Mouse (Mus musculus) MEL (cell line): ENCODE results near the gene Mettl26. TPM values are rescaled to one million over a fixed set of nuclear protein-coding genes. Genes with fewer than 3 reads are reported as not detected.
A peak's percentile ranks its signal among the peaks of the same experiment; 100 is the strongest.

Source experiments
- DNase-seq: peaks from one replicate; pipeline ENCODE4 v3.0.0; 2011; ENCODE audit warnings: low read depth, low spot score
- H3K27ac ChIP-seq: 2 replicates; pipeline ENCODE4 v1.5.1; 2012; ENCODE audit warnings: low read depth, mild to moderate bottlenecking, control low read depth, low read length, moderate library complexity; ENCODE audit not compliant: control insufficient read depth
- H3K27me3 ChIP-seq, 2 experiments: fragments of 150-350 bp in 1 of 2; sonication (generic) in 1 of 2; 2 replicates each; pipeline ENCODE4 v1.6.1; 2012; ENCODE audit warnings: low read length in 2 of 2, mild to moderate bottlenecking in 2 of 2, improper control_type of control experiment in 1 of 2, moderate library complexity in 1 of 2; ENCODE audit not compliant: insufficient read depth in 2 of 2, control insufficient read depth in 1 of 2
- H3K36me3 ChIP-seq, 2 experiments: 2 replicates each; pipeline ENCODE4 v1.6.1; 2012 to 2014; ENCODE audit warnings: low read length in 2 of 2, improper control_type of control experiment in 1 of 2, inconsistent platforms in 1 of 2, mild to moderate bottlenecking in 1 of 2; ENCODE audit not compliant: insufficient read depth in 2 of 2, control insufficient read depth in 1 of 2
- H3K4me1 ChIP-seq, 2 experiments: fragments of 150-350 bp in 1 of 2; sonication (generic) in 1 of 2; 2 replicates each; pipeline ENCODE4 v1.6.1; 2012; ENCODE audit warnings: low read length in 2 of 2, improper control_type of control experiment in 1 of 2, mild to moderate bottlenecking in 1 of 2; ENCODE audit not compliant: insufficient read depth in 2 of 2, control insufficient read depth in 1 of 2
- H3K4me3 ChIP-seq, 2 experiments: fragments of 150-350 bp in 1 of 2; sonication (generic) in 1 of 2; 2 replicates each; pipeline ENCODE4 v1.5.1; 2012; ENCODE audit warnings: low read depth in 2 of 2, low read length in 2 of 2, mild to moderate bottlenecking in 2 of 2, moderate library complexity in 2 of 2, control low read depth in 1 of 2, improper control_type of control experiment in 1 of 2; ENCODE audit not compliant: control insufficient read depth in 1 of 2, insufficient read depth in 1 of 2
- H3K79me2 ChIP-seq: 2 replicates; pipeline ENCODE4 v1.6.1; 2012; ENCODE audit warnings: mild to moderate bottlenecking, low read length, moderate library complexity; ENCODE audit not compliant: control insufficient read depth, poor library complexity, insufficient read depth
- H3K9ac ChIP-seq: 2 replicates; pipeline ENCODE4 v1.6.1; 2012; ENCODE audit warnings: low read depth, mild to moderate bottlenecking, control low read depth, low read length, moderate library complexity; ENCODE audit not compliant: control insufficient read depth, poor library complexity, severe bottlenecking
- H3K9me3 ChIP-seq: fragments of 150-350 bp; sonication (generic); replicated peaks from 2 replicates; pipeline ENCODE4 v1.6.1; 2012; ENCODE audit warnings: mild to moderate bottlenecking, low read length, improper control_type of control experiment, moderate library complexity; ENCODE audit not compliant: insufficient read depth
- CHD2 ChIP-seq: IDR thresholded peaks from 2 replicates; pipeline ENCODE4 v1.6.1; 2011; ENCODE audit warnings: low read length, improper control_type of control experiment
- ETS1 ChIP-seq: IDR thresholded peaks from 2 replicates; pipeline ENCODE4 v1.6.1; 2012; ENCODE audit warnings: low read depth, mild to moderate bottlenecking, inconsistent platforms, low read length, improper control_type of control experiment, moderate library complexity
- GATA1 ChIP-seq: IDR thresholded peaks from 2 replicates; pipeline ENCODE4 v1.6.1; 2011; ENCODE audit warnings: low read depth, low read length, improper control_type of control experiment
- MAFK ChIP-seq: IDR thresholded peaks from 2 replicates; pipeline ENCODE4 v1.6.1; 2011; ENCODE audit warnings: low read depth, mild to moderate bottlenecking, low read length, improper control_type of control experiment, borderline replicate concordance
- MXI1 ChIP-seq: IDR thresholded peaks from 2 replicates; pipeline ENCODE4 v1.6.1; 2011; ENCODE audit warnings: mild to moderate bottlenecking, low read depth, low read length, improper control_type of control experiment
- MYB ChIP-seq: IDR thresholded peaks from 2 replicates; pipeline ENCODE4 v1.6.1; 2011; ENCODE audit warnings: mild to moderate bottlenecking, low read depth, low read length, improper control_type of control experiment
- NRF1 ChIP-seq: IDR thresholded peaks from 2 replicates; pipeline ENCODE4 v1.6.1; 2014; ENCODE audit warnings: low read depth, mild to moderate bottlenecking, inconsistent platforms, low read length, improper control_type of control experiment, moderate library complexity; ENCODE audit not compliant: poor library complexity, insufficient read depth, severe bottlenecking
- POLR2A ChIP-seq, 2 experiments: IDR thresholded peaks; 2 replicates each; pipeline ENCODE4 v1.6.1; 2011 to 2012; ENCODE audit warnings: low read length in 2 of 2, mild to moderate bottlenecking in 2 of 2, control low read depth in 1 of 2, improper control_type of control experiment in 1 of 2, low read depth in 1 of 2, moderate library complexity in 1 of 2; ENCODE audit not compliant: control insufficient read depth in 1 of 2, insufficient read depth in 1 of 2, poor library complexity in 1 of 2
- POLR2AphosphoS2 ChIP-seq: IDR thresholded peaks from 2 replicates; pipeline ENCODE4 v1.6.1; 2011; ENCODE audit warnings: low read length, improper control_type of control experiment
- POLR2AphosphoS5 ChIP-seq: IDR thresholded peaks from 2 replicates; pipeline ENCODE4 v1.6.1; 2012; ENCODE audit warnings: low read depth, borderline replicate concordance, mild to moderate bottlenecking, inconsistent platforms, low read length, moderate library complexity, mixed read lengths
- RAD21 ChIP-seq: IDR thresholded peaks from 2 replicates; pipeline ENCODE4 v1.6.1; 2011; ENCODE audit warnings: mild to moderate bottlenecking, low read depth, low read length, improper control_type of control experiment
- SIN3A ChIP-seq: IDR thresholded peaks from 2 replicates; pipeline ENCODE4 v1.6.1; 2012; ENCODE audit warnings: low read length, improper control_type of control experiment, inconsistent platforms
- TAL1 ChIP-seq: IDR thresholded peaks from 2 replicates; pipeline ENCODE4 v1.6.1; 2012; ENCODE audit warnings: mild to moderate bottlenecking, inconsistent platforms, low read length, moderate library complexity, mixed read lengths
- TBP ChIP-seq: IDR thresholded peaks from 2 replicates; pipeline ENCODE4 v1.8.0; 2011; ENCODE audit warnings: low read depth, low read length, improper control_type of control experiment
- UBTF ChIP-seq: IDR thresholded peaks from 2 replicates; pipeline ENCODE4 v1.6.1; 2012; ENCODE audit warnings: low read depth, mild to moderate bottlenecking, inconsistent platforms, low read length, improper control_type of control experiment, moderate library complexity, borderline replicate concordance; ENCODE audit not compliant: insufficient read depth
- USF2 ChIP-seq, 2 experiments: IDR thresholded peaks; 2 replicates each; pipeline ENCODE4 v1.6.1; 2011 to 2012; ENCODE audit warnings: improper control_type of control experiment in 2 of 2, low read length in 2 of 2, borderline replicate concordance in 1 of 2, inconsistent platforms in 1 of 2, low read depth in 1 of 2, mild to moderate bottlenecking in 1 of 2; ENCODE audit not compliant: insufficient read depth in 1 of 2
- ZKSCAN1 ChIP-seq: IDR thresholded peaks from 2 replicates; pipeline ENCODE4 v1.6.1; 2012; ENCODE audit warnings: low read depth, mild to moderate bottlenecking, inconsistent platforms, low read length, improper control_type of control experiment, moderate library complexity
- ZNF384 ChIP-seq: IDR thresholded peaks from 2 replicates; pipeline ENCODE4 v1.6.1; 2012; ENCODE audit warnings: low read depth, mild to moderate bottlenecking, inconsistent platforms, low read length, improper control_type of control experiment
- polyA plus RNA-seq, 2 experiments: library from polyadenylated mRNA; stranded (reverse) in 1 of 2; unstranded in 1 of 2; fragments of >175 nt in 1 of 2; fragments of >200 nt in 1 of 2; gene quantifications; 2 replicates each; pipeline versions ENCODE4 v1.2.1 to v1.2.4; 2012; ENCODE audit warnings: low replicate concordance in 2 of 2, low read depth in 1 of 2; ENCODE audit not compliant: insufficient read length in 2 of 2, insufficient read depth in 1 of 2, missing spikeins in 1 of 2
- total RNA-seq: library from RNA; depleted of rRNA; stranded (reverse); fragments of 300-350 nt; gene quantifications from 2 replicates; pipeline ENCODE4 v1.2.3, GENCODE M21; 2012

The Mettl26 gene
- total and polyA plus RNA-seq, 3 experiments: 31.7 to 50.6 TPM; not detected in 1

- Histone ChIP-seq H3K9ac (no peak overlapping the region), H3K27ac (no peak overlapping the region), H3K9me3 (no peaks in the 10 kb centered on the region), H3K79me2 (peaks cover 6% of the 10 kb centered on the region; the same call in 1 of the 2 replicates), H3K4me1 (peaks cover 0 to 14% of the 10 kb centered on the region in 2 experiments; a peak in 2 of 4 replicates), H3K27me3 (no peaks in the 10 kb centered on the region), H3K36me3 (peaks cover 0 to 7% of the 10 kb centered on the region in 2 experiments; a peak in 2 of 4 replicates), H3K4me3 (no peak overlapping the region)
- no peak for DNase-seq
- TF ChIP-seq GATA1: no peak
- no peak for TF ChIP-seq ZKSCAN1
- no peak for TF ChIP-seq NRF1
- TF ChIP-seq MXI1: no peak
- TF ChIP-seq UBTF: no peak
- TF ChIP-seq TAL1: no peak
- no peak for TF ChIP-seq POLR2AphosphoS2
- TF ChIP-seq MYB: no peak
- no peak for TF ChIP-seq SIN3A
- no peak for TF ChIP-seq POLR2AphosphoS5
- no peak for TF ChIP-seq RAD21
- TF ChIP-seq USF2 (IDR thresholded peaks at IDR 0.05; ENCODE audit: borderline replicate concordance in 1 of 2, insufficient read depth in 1 of 2, low read depth in 1 of 2, low read length in 2 of 2): no peak
- no peak for TF ChIP-seq ETS1
- no peak for TF ChIP-seq TBP
- TF ChIP-seq CHD2: no peak
- no peak for TF ChIP-seq POLR2A (IDR thresholded peaks at IDR 0.05; ENCODE audit: control insufficient read depth in 1 of 2, insufficient read depth in 1 of 2, low read depth in 1 of 2, low read length in 2 of 2, poor library complexity in 1 of 2)
- TF ChIP-seq MAFK: no peak
These were observed 4.9 kb downstream of the Mettl26 start for GRCm38 (mm10) chr17:25879750-25880149.

GRCm38 (mm10) chr17:25880196-25880910 is 5.5 kb downstream of the Mettl26 start, which contains the start of gene Wfikkn1:
TSS of gene Wfikkn1 (minus strand) at chr17:25880858.
- TF ChIP-seq NRF1: no peak
- TF ChIP-seq ZNF384: peak; percentile 44; the same call in 1 of the 2 replicates
- Histone ChIP-seq H3K36me3 (peaks cover 0 to 7% of the 10 kb centered on the region in 2 experiments; a peak in 2 of 4 replicates), H3K27ac (no peak within 1 kb of the TSS), H3K9ac (no peak within 1 kb of the TSS), H3K27me3 (no peaks in the 10 kb centered on the region), H3K4me3 (no peak within 1 kb of the TSS), H3K9me3 (no peaks in the 10 kb centered on the region), H3K4me1 (peaks cover 0 to 14% of the 10 kb centered on the region in 2 experiments; a peak in 2 of 4 replicates), H3K79me2 (peaks cover 6% of the 10 kb centered on the region; the same call in 1 of the 2 replicates)
- no peak for DNase-seq
